16 mouse cellular contexts compared by ENCODE assay signal in the genomic region with DNA sequence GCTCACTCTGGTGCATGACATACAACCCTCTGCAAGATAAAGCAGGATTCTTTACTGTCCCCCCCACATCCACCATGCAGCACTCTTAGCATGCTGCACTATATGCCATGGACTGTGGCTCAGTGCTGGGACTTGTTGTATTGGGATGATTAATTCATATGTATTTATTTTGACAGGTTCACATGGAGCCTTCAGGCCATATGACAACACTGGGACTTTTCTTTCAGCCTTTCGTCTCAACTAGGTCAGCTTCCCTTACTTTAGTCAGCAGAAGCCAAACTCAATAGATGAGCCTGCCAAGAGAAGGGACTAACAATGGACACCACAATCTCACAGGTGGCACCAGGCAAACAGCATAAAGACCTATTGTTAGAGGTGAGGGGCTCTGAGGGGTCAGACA.
"Had no signal": no experiment of that assay in that cellular context is flagged by ENCODE, and none has a peak within 500 bp of the region (broad histone marks: within the 10 kb centered on the region; RNA-seq: fewer than 3 reads in every experiment).

No protein-coding gene starts in this region.

- DNase-seq: right cerebral cortex, adult 18-20 months; right cerebral cortex, postnatal 14 days; right cerebral cortex, postnatal 25 days; right cerebral cortex, postnatal 4 days; spleen, adult 18-20 months; thymus, adult 18-20 months; thymus, adult 2 months; thymus, postnatal 14 days; thymus, postnatal 25 days; thymus, postnatal 36 days; thymus, postnatal 4 days had no signal

- H3K27me3 ChIP-seq: neural tube, embryonic 12.5 days; neural tube, embryonic 13.5 days; neural tube, embryonic 15.5 days; stomach, embryonic 15.5 days had no signal

- H3K36me3 ChIP-seq: neural tube, embryonic 12.5 days; neural tube, embryonic 13.5 days; neural tube, embryonic 15.5 days; stomach, embryonic 15.5 days had no signal

- H3K4me1 ChIP-seq: neural tube, embryonic 12.5 days; neural tube, embryonic 15.5 days; stomach, embryonic 15.5 days had no signal

- H3K27ac ChIP-seq: neural tube, embryonic 12.5 days; neural tube, embryonic 13.5 days; neural tube, embryonic 15.5 days; stomach, embryonic 15.5 days; stomach, postnatal 0 days had no signal

- H3K9me3 ChIP-seq: neural tube, embryonic 12.5 days; neural tube, embryonic 13.5 days; neural tube, embryonic 15.5 days; stomach, embryonic 15.5 days had no signal

- H3K4me3 ChIP-seq: neural tube, embryonic 12.5 days; neural tube, embryonic 13.5 days; neural tube, embryonic 15.5 days; stomach, embryonic 15.5 days had no signal

- H3K9ac ChIP-seq: neural tube, embryonic 12.5 days; neural tube, embryonic 13.5 days; neural tube, embryonic 15.5 days; stomach, embryonic 15.5 days had no signal

- H3K4me2 ChIP-seq: neural tube, embryonic 12.5 days; neural tube, embryonic 13.5 days; neural tube, embryonic 15.5 days; stomach, embryonic 15.5 days had no signal
